Mouse (Mus musculus) thymus, adult 2 months (tissue): Measurements from ENCODE around the gene Cplx3.

Experiments
- CTCF ChIP-seq: fragments of 200-500 bp; IDR thresholded peaks from 2 replicates; pipeline ENCODE4 v1.5.1; 2012; ENCODE audit warnings: mild to moderate bottlenecking, control low read depth, low read length, moderate library complexity, borderline replicate concordance; ENCODE audit not compliant: control insufficient read depth, poor library complexity, insufficient read depth; ENCODE audit errors: extremely low read depth
- POLR2A ChIP-seq: fragments of 200-500 bp; IDR thresholded peaks from 2 replicates; pipeline ENCODE4 v1.6.1; 2012; ENCODE audit warnings: mild to moderate bottlenecking, low read length, control low read depth, moderate library complexity; ENCODE audit not compliant: control insufficient read depth, poor library complexity, insufficient read depth; ENCODE audit errors: extremely low read depth

DNA sequence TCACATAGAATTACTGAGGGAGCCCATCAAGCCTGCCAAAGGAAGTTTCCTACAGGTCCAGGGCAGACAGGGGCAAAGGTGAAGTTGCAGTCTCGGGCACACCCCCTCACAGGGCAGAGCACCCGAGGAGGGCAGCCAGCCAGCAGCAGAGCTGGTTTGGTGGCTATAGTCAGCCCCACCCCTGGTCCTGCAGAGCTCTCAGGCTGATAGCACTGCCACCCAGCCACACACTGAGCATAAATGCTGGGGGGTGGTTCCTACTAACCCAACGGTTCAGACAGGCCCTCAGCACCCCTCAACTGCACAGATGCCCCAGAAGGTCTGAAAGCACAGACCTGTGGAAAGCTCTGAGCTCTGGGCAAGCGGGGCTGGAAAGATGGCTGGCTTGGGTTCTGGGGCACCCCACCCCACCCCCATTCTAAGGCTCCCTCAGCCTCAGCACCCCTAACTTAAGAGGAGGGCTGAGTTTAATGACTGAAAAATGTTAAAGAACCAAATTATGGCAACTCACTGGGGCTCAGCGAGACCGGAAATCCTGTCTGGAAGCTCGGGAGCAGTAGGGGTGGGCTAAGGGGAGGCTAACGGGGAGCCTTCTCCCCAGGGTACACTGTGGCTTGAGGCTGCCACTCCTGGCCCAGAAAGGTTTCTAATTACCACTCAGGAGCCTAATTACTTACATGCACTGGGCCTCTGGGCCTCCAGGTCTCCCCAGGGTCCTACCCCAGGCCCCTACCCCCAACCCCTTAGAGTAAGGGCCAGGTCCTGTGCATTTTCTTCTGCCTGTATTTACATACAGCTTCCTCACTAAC, 32.8 kb upstream of the Cplx3 start:
- no peak for TF ChIP-seq POLR2A
- TF ChIP-seq CTCF, result no peak
